Mouse (Mus musculus) layer of hippocampus, postnatal 14 days (tissue): ENCODE data around the gene Plekhg1. TPM values are rescaled to one million over a fixed set of nuclear protein-coding genes. Genes with fewer than 3 reads are reported as not detected.
A peak's percentile ranks its signal among the peaks of the same experiment; 100 is the strongest.

Source experiments
- DNase-seq, 2 experiments: peaks; one replicate each; pipeline ENCODE4 v3.0.0; 2021 to 2022; ENCODE audit warnings: low spot score in 2 of 2, mixed read lengths in 1 of 2
- total RNA-seq, 2 experiments: library from RNA; stranded (reverse); gene quantifications; 2 replicates each; pipeline ENCODE4 v1.2.3; 2021

Plekhg1 gene
- total RNA-seq, 2 experiments from 2014 or later: 27.9 to 34.5 TPM

DNA sequence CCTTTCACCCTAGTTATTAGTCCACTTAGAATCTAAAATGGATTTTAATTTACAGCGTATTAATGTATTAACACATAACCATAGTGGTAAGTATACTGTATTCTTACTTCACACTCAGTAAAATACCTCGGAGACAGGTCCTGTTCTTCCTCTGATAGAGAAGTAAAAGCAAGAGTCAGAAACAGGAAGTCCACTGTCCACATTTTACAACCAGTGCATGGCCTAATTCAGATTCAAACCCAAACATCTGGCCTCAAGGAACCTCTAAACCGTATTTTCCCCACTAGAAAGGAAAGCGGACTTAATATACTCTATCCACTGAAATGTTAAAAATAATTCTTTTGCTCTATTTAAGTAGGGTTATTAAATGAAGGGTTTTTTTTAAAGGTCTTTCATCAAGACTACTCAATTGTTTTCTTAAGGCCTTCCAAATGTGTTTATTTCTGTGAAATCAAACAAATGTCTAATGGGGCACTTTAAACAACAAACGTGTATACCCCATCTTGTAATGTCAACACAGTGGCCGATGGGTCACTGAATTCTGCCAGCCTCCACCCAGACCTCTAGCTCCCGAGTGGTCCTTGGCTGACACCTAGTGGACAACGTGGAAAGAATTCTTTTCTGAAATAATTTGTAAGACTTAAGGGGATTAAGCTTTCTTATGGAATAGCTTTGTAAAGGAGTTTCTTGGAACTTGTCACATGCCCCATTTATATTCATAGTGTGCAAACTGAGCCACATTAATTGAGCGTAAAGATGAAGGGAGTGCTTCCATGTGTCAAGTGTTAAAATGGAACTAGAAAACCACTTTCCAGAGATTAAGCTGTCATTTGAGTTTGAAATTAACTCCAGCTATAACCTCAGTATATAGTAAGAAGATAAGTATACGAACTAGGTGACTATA is 203.6 kb downstream of the Plekhg1 start:
- DNase-seq: peak; percentile 31 to 73

DNA sequence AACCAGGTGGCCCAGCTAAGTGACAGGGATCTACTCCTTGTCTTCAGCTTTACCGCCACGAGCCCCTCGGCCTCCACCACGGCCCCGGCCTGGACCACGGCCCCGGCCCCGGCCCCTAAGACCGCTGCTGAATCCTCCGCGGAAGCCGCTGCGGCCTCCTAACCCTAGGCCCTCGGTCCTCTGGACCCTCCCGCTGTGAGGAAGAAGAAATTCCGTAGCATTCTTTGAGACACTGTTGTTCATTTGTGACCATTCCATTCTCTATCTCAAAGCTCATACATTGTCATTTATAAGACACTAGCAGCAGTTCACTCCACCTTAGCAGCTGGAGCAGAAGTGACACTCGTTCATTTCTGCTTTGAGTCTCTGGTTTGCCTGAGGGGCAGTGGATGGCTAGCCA is 206.7 kb downstream of the Plekhg1 start:
- no peak for DNase-seq

DNA sequence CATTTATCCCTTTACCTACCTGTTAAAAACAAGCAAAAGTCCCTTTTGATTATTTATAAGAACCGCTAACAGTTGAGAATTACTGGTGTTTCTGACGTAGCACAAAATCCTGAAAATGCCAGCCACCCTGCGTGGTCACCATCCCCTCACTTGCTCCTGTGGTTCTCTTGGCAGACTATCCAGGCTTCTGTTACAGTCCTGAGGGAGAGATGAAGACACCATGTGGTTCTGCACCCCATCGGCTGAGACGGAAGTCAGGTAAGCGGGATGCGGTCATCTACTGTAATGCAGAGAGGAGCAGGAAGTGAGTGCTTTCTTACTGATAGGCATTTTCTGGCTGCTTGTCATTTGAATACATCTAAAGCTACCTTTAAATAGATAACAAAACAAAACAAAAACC is 207.2 kb downstream of the Plekhg1 start:
- no peak for DNase-seq

DNA sequence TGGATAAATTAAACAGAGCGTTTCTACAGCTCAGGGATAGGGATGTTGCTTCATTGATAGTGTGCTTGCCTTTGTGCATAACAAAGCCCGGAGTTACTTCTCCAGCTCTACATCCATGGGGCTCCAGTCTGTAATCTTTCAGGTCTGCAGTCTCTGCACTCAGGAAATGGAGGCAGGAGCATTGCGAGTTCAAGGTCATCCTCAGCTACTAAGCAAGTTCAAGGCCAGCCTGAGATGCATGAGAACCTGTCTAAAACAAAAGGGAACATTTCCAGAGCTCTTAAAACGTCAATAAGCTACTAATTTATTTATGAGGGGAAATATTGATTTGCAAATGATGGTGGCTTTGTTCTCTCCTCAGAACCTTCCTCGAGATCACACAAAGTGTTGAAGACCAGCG is 209.1 kb downstream of the Plekhg1 start:
- no peak for DNase-seq

DNA sequence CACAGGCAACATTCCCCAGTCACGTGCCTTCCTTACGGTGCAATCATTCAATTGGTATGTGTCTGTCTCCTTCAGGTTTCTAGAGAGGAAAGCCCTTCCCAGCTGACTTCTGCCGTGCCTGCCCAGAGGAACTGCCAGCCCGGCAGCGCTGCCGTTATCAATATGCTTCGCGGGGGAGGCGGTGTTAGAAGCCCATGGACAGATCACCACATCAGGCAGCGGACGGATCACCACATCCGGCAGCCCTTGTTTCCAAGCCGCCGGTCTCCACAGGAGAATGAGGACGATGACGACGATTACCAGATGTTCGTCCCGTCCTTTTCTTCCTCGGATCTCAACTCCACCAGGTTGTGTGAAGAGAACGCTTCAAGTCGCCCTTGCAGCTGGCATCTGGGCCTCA is 216.3 kb downstream of the Plekhg1 start:
- DNase-seq: no peak

DNA sequence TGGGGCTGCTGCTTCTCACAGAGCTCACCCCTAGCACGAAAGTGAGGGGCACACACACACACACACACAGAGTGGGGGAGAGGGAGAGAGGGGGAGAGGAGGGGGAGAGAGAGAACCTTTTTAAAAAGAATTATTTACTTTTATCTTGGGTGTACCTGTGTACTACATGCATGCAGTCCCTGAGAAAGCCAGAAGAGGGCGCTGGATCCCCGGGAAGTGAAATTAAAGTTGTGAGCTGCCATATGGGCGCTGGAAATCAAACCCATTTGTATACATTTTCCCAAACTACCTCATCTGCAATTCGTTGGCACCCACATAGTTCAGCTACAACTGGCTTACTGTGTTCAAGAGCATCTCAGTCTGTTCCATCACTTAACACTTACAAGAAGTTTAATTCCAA is 218.4 kb downstream of the Plekhg1 start:
- DNase-seq: no peak

DNA sequence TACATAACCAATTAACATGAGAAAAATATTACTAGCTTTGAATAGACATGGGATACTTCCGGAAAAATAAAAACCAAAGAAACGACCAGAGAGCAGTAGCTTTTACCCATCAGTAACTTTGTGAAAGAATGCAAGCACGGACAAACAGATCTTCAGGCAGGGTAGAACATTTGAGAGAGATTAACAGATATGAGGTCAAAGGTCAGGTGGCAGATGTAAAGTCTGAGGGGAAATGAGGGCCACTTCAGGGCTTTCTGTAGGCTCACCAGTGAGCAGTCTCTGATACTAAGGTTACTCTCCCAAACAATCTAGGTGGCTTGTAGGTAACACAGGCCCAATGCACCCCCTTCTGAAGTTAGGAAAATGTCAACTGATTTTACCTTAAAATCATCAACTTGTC is 228.9 kb downstream of the Plekhg1 start:
- DNase-seq: no peak

DNA sequence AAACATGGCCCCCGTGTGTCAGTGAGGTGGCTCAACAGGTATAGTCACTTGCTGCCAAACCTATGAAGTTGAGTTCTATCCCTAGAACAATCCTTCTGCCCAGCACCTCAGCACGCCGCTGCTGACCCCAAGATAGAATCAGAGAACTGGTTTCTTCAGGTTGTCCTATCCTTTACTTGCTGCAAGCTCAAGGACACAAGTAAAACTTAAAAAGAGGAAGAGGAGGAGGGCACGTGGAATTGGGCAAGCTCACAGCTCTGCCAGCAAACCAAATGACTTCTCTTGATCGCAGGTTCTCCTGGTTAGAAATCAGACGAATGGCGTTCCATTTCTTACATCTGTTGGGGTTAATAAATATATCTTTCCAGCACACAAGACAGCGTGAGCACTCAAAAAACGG is 232.1 kb downstream of the Plekhg1 start:
- no peak for DNase-seq

DNA sequence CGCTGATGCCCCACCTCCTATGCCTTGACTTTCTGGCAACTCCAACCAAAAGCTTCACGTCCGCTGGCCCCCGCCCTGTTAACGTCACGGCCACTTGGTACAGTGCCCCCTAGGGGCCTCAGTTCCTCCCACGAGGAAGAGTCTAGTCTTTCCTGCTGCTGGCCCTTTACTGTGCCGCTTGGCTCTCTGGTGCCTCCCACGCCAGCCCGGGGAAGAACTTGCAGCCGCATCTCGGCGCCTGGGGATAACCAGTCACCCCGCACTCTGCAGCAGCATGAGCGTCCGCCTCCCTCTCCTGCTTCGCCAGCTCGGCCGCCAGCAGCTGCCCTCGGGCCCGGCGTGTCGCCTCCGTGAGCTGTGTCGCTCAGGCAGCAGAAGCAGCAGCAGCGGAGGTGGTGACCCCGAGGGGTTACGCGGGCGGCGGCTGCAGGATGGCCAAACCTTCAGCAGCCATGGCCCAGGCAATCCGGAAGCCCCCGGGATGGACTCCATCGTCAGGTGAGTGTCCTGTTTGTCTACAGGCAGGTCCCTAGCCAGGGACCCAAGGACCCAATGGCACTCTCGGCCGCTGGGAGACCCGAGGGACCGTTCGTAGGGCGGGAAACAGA is 232.9 kb downstream of the Plekhg1 start, which contains the start of gene Mthfd1l:
TSS of gene Mthfd1l (plus strand) at position 138 of the 608 bp plus-strand sequence.
- DNase-seq: peak; percentile 78 to 79

DNA sequence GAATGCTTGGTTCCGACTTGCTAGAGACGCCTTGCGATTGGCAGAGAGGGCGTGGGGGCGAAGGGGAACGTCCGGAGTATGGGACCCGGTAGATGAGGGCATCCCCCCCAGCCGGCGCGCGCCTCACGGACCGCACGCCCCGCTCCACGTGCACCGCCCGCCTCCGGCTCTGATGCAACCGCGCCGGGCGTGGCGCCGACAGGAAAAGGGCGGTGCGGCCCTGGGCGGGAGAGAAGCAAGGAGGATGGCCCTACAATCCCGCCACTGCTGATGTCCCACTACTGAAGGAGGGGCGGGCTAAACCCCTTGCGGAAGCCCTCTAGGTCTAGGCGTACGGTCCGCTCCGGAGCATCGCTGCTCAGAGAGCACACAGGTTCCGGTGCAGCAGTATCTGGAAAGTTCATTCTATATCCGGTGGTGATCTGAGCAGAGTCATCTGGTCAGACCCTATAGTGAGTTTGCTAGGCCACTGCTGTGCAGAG is 233.5 kb downstream of the Plekhg1 start:
- DNase-seq: peak in 1 of 2 experiments; percentile 82

DNA sequence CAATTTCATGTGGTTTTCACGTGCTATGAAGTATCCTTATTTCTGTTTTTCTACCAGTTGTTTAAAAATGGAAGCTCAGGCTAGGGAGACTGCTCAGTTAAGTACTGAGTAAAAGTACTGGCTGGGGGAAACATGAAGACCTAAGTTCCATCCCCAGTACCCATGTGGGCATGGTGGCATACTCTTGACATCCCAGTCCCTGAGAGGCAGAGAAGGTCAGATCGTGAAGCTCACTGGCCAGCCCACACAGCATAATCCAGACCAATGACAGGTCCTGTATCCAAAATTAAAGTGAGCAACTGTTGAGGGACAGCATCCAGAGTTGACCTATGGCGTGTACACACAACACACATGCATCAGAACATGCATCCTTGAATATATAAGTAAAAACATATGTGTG is 234.2 kb downstream of the Plekhg1 start:
- no peak for DNase-seq

DNA sequence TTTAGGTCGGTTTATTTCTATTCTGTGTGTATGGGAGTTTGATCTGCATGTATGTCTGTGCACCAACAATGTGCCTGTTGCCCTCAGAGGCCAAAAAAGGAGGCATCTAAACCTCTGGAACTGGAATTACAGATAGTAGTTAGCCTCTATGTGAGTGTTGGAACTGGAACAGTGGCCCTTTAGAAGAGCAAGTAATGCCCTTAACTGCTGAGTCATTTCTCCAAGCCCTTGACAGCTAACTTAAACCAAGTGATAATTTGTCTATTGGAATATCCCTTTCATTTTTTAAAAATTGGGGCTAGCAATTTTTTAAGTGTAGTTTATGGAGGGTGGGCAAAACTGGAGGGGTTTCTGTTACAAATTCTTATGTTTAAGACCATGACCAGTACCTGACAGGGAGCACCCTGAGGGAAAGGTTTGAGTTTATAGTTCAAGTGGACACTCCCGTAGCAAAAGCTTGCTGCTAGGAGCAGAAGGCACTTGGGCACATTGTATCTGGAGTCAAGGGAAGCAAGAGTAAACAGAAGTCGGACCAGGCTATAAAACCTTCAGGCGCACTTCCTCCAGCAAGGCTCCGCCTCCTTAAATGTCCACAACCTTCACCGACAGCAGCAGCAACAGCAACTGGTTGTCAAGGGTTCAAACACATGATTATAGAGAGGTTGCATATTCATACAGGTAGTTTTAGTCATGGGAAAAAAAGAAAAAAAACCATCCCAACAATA is 235.9 kb downstream of the Plekhg1 start:
- DNase-seq: no peak

DNA sequence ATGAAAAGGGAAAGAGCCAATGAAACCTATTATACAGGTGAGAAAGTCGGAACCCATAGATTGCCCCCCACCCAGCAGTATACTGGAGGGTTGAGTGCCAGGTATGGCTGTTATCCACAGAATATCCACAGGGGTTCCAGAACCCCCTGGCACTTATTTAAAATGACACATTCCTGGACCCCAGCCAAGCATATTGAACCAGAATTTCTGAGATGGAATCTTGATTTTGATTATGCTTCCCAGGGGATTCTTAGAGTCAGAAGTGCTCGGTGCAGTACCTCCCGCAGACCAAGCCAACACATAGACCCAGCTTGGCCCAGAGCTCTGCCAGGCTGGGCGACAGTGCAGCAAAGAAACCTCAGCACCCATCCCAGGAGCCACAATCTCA is 236.5 kb downstream of the Plekhg1 start:
- DNase-seq: no peak

DNA sequence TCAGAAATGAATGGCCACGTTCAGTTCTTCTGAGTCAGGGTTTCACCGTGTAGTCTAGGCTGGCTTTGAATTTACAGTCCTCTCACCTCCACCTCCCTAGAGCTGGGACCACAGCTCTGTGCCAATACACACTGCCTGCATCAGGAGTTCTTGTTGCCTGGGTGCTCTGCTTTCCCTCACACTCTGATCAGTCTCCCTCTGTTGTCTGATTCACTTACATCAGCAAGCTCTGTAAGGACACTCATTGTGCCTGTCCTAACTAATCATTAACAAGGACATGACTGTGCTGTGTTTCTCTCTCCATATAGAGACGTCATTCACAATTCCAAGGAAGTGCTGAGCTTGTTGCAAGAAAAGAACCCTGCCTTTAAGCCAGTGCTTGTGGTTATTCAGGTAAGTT is 238.2 kb downstream of the Plekhg1 start:
- DNase-seq: peak in 1 of 2 experiments; percentile 16

DNA sequence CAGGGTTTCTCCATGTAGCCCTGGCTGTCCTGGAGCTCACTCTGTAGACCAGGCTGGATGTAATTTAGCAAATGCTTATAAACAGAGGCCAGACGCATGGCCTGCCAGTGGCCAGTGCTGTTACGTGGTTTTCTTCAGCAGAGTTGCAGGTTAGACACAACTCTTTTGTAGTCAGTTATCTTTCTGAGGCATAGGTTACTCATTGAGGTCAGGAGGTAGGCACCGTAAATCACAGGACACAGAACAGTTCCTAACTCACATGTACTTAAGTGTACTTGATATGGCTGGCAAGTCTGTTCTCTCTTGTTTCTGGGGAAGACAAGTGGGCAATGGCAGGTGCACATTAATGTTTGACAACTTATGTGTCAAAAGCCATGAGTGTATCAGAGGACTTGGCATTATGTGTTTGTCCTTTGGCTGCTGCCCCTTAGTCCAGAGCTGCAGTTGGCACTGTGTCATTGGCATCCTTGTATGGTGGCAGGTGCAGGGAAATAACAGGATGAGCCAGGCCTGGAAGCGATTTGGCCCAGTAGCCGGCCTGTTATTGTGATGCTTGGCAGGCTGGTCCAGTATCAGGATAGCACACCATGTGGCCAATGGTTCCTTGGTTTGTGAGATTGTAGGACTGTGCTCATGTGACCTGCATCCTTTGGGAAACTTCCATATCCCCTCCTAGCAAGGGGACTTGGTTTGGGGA is 238.8 kb downstream of the Plekhg1 start:
- DNase-seq: peak; percentile 49 to 71

DNA sequence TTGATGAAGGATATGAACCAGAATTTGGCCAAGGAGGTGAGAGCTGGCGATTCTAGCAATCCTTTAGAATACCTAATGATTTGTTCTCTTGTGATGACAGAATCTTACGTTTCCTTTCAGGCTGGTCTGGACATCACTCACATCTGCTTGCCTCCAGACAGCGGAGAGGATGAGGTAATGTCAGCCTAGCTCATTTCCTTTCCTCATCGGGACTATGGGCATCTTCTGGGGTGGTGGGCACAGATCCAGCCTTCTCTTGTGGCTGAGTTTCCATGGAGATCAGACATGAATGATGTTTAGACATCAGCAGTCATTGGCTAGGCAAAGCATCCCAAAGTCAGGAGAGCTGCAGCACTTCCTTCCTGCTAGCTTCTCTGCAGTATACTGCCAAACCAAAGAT is 240.1 kb downstream of the Plekhg1 start:
- DNase-seq: no peak

DNA sequence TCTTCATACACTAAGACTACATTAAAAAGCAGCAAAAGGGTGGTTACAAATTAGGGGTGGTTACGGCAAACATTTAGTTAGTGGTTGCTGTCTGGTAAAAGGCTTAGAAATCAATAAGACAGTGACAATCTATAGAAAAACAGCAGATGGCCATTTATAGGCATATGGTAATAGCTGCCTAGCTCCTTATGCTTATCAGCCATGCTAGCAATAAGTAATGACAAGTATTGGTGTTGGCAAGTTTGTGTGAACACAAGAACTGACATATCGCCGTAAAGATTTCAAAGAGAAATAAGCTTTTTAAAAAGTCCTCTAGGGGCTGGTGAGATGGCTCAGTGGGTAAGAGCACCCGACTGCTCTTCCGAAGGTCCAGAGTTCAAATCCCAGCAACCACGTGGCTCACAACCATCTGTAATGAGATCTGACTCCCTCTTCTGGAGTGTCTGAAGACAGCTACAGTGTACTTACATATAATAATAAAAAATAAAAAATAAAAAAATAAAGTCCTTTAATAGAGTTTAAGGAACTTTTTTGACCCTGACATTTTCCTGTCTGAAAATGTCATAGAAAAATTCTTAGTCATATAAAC is 250.2 kb downstream of the Plekhg1 start:
- no peak for DNase-seq

DNA sequence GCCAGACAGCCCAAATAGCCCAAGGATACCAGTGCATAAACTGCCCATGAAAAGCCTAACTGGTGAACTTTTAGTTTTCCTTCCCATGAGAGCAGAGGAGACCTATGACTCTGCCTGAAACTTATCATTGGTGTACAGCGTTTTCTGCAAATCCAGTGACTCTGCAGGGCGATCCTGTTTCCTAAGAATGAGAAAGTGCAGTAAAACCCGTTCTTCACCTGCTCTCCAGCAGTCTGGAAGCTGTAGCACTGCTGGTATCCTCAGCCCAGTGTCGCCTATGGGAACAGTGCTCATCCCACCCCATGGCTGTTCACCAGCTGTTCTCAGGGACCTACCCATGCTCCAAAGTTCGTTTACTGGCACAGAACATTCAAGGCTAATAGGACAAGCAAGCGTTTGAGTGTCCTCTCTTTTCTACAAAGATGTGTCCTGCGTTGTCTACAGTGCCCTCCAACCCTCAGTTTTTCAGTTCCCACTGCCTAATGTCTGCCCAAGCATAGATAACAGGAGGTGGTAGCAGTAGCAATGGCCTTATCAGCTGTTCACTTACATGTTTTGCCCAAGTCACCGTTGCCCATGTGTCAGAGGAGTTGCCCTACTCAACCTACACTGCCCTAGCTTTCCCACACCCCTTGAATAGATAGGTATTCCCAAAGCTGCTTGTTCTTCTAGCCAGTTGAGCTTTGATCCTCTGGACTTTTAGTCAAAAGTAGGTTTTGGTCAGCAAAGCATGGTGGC is 253.4 kb downstream of the Plekhg1 start:
- no peak for DNase-seq

DNA sequence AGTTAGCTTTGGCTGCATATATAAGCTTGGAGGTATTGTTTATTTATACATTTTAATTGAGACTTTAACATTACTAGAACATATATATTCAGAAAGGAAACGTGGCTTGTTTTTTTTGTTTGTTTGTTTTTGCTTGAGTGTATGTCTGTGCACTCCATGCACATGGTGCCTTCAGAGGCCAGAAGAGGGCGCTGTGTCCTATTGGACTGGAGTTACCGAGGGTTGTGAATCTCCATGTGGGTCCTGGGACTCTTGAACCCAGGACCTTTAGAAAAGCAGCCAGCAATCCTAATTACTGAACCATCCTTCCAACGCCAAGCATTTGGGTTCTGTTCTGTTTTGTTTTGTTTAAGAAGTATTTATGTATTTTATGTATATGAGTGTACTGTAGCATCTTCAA is 255.1 kb downstream of the Plekhg1 start:
- no peak for DNase-seq
